Mouse (Mus musculus) gastrocnemius, postnatal 25 days (tissue): ENCODE measurements around the gene Prickle4. TPM values are rescaled to one million over a fixed set of nuclear protein-coding genes. Genes with fewer than 3 reads are reported as not detected.
"Not testable (repeated sequence)": the region's sequence is repeated elsewhere in the genome, so short reads cannot be mapped to it uniquely, and the experiment has no call there.

Experiments used
- DNase-seq: peaks from one replicate; pipeline ENCODE4 v3.0.0; 2022
- total RNA-seq, 2 experiments: library from RNA; stranded (reverse); gene quantifications; 1 replicate in 1 of 2; 2 replicates in 1 of 2; pipeline ENCODE4 v1.2.3; 2021

Gene Prickle4
- total RNA-seq, 2 experiments from 2014 or later, result 1.3 to 2.6 TPM

GRCm38 (mm10) chr17:47669166-47669565 is 25.4 kb downstream of the Prickle4 start:
- DNase-seq, result no peak

GRCm38 (mm10) chr17:47664474-47664873 is 30.1 kb downstream of the Prickle4 start:
- DNase-seq, result no peak

- DNase-seq, result no peak
Observed at GRCm38 (mm10) chr17:47663009-47663713, 31.4 kb downstream of the Prickle4 start.

- DNase-seq, result no peak
Observed at GRCm38 (mm10) chr17:47658741-47659243, 35.7 kb downstream of the Prickle4 start.

- no peak for DNase-seq
Observed at GRCm38 (mm10) chr17:47657901-47658300, 36.6 kb downstream of the Prickle4 start.

- DNase-seq, result no peak
Observed at GRCm38 (mm10) chr17:47655697-47656096, 38.8 kb downstream of the Prickle4 start.

GRCm38 (mm10) chr17:47654346-47654745 is 40.2 kb downstream of the Prickle4 start:
- not testable (repeated sequence) for DNase-seq

- DNase-seq, result no peak
Observed at GRCm38 (mm10) chr17:47651953-47652352, 42.6 kb downstream of the Prickle4 start.

- DNase-seq, result no peak
Observed at GRCm38 (mm10) chr17:47648966-47649365, 45.6 kb downstream of the Prickle4 start.

- peak; percentile 42 for DNase-seq
Observed at GRCm38 (mm10) chr17:47646683-47647082, 47.9 kb downstream of the Prickle4 start.

GRCm38 (mm10) chr17:47642992-47643391 is 51.5 kb downstream of the Prickle4 start:
- DNase-seq, result no peak

Other genes starting within 250 kb of the Prickle4 start
- 10 to 100 TPM in 1 of 2 experiments, 1 to 10 TPM in 1; 9.6 to 10.0 TPM for gene Taf8, start 192.4 kb downstream of the Prickle4 start, total RNA-seq
- gene Ccnd3, start 189.7 kb downstream of the Prickle4 start, total RNA-seq, result 10 to 100 TPM; 31.4 to 44.8 TPM
- 10 to 100 TPM; 12.1 to 13.8 TPM for gene Bysl, start 83.2 kb downstream of the Prickle4 start, total RNA-seq
- 10 to 100 TPM; 16.0 to 16.2 TPM for gene Med20, start 83.2 kb downstream of the Prickle4 start, total RNA-seq
- gene Gm20517, start 83.1 kb downstream of the Prickle4 start, total RNA-seq, result 1 to 10 TPM; 2.3 to 2.5 TPM
- gene Usp49, start 64.0 kb downstream of the Prickle4 start, total RNA-seq, result 1 to 10 TPM; 2.2 to 2.8 TPM
- 100 to 1,000 TPM; 120 to 121 TPM for gene Tomm6, start 6.3 kb downstream of the Prickle4 start, total RNA-seq
- gene Frs3, start 5.7 kb downstream of the Prickle4 start, total RNA-seq, result 1 to 10 TPM; 3.9 to 4.0 TPM
- gene Gm21981, start 281 bp downstream of the Prickle4 start, total RNA-seq, result under 1 TPM; 0.61 to 0.70 TPM
- gene Pgc, start 32.1 kb upstream of the Prickle4 start, total RNA-seq, result not detected
- gene Tfeb, start 42.3 kb upstream of the Prickle4 start, total RNA-seq, result 10 to 100 TPM; 65.8 to 67.7 TPM
- gene Mdfi, start 140.0 kb upstream of the Prickle4 start, total RNA-seq, result 1 to 10 TPM; 1.0 to 1.1 TPM
- 1 to 10 TPM; 6.4 to 7.6 TPM for gene Foxp4, start 229.9 kb upstream of the Prickle4 start, total RNA-seq